Mouse (Mus musculus) left cerebral cortex, postnatal 25 days (tissue): Measurements from ENCODE around the gene Map10. TPM values are rescaled to one million over a fixed set of nuclear protein-coding genes. Genes with fewer than 3 reads are reported as not detected.

Experiments
- DNase-seq, 2 experiments: peaks; one replicate each; pipeline ENCODE4 v3.0.0; 2022; ENCODE audit warnings: low spot score in 2 of 2, mixed read lengths in 1 of 2
- intact Hi-C: fragments of 180-260 bp; cut with DNase I; formaldehyde crosslinking; loops from one replicate; pipeline ENCODE4 v1.15.1; 2025
- total RNA-seq, 2 experiments: library from RNA; stranded (reverse); gene quantifications; 2 replicates each; pipeline ENCODE4 v1.2.3; 2021

Map10 gene
- total RNA-seq, 2 experiments from 2014 or later = 4.7 to 5.5 TPM

- intact Hi-C loops = no loop called here
- DNase-seq = no peak
These were observed 34.8 kb downstream of the Map10 start for GRCm38 (mm10) chr8:125704434-125704833.

GRCm38 (mm10) chr8:125705816-125706215, 36.2 kb downstream of the Map10 start:
- no peak for DNase-seq
- intact Hi-C loops = no loop called here

GRCm38 (mm10) chr8:125709171-125709570, 39.6 kb downstream of the Map10 start:
- intact Hi-C loops = no loop called here
- DNase-seq = no peak

- DNase-seq = no peak
- intact Hi-C loops = no loop called here
These were observed 41.9 kb downstream of the Map10 start for GRCm38 (mm10) chr8:125711514-125711913.

GRCm38 (mm10) chr8:125716211-125716610, 46.6 kb downstream of the Map10 start:
- intact Hi-C loops = no loop called here
- DNase-seq = no peak

GRCm38 (mm10) chr8:125716613-125717012, 47.0 kb downstream of the Map10 start:
- no peak for DNase-seq
- intact Hi-C loops = no loop called here

- no peak for DNase-seq
- intact Hi-C loops = no loop called here
These were observed 49.3 kb downstream of the Map10 start for GRCm38 (mm10) chr8:125718914-125719313.

- intact Hi-C loops = no loop called here
- DNase-seq = no peak
These were observed 53.1 kb downstream of the Map10 start for GRCm38 (mm10) chr8:125722675-125723074.

Other genes with a start within 250 kb of the Map10 start
- 10 to 100 TPM; 39.6 to 40.6 TPM for gene Sipa1l2, start 100.0 kb upstream of the Map10 start, total RNA-seq
- 10 to 100 TPM; 23.8 to 25.2 TPM for gene Ntpcr, start 60.1 kb downstream of the Map10 start, total RNA-seq
- 10 to 100 TPM; 81.8 to 86.2 TPM for gene Pcnx2, start 228.5 kb downstream of the Map10 start, total RNA-seq
- gene Map3k21, start 240.6 kb downstream of the Map10 start, total RNA-seq = 1 to 10 TPM; 1.7 to 2.6 TPM